Mouse (Mus musculus): ENCODE measurements at regions not wholly inside any gene's neighbourhood (a gene's known extent, or its start where the extent isn't known, plus 50 kb on each side); places are given as distances from the start of the nearest gene placed in this dataset.

GRCm38 (mm10) chr8:10828580-10828979 is 179.7 kb downstream of the Irs2 start:
- ATAC-seq (ENCODE audit: low read depth): no peak
- 44% methylated on average over 9 of the region's 9 CpGs for WGBS
- no peaks in the 10 kb centered on the region for H3K9me3 ChIP-seq (ENCODE audit: control insufficient read depth, low read length)
- H3K4me3 ChIP-seq (ENCODE audit: low read depth, low read length): no peak overlapping the region
- H3K27me3 ChIP-seq (ENCODE audit: control insufficient read depth, insufficient read depth, low read length): no peaks in the 10 kb centered on the region
- no peak overlapping the region for H3K9ac ChIP-seq (replicated peaks; ENCODE audit: low read depth, low read length)
- H3K36me3 ChIP-seq (ENCODE audit: control insufficient read depth, insufficient read depth, low read length): no peaks in the 10 kb centered on the region
- no peak overlapping the region for H3K27ac ChIP-seq (ENCODE audit: low read depth, low read length)
- no peaks in the 10 kb centered on the region for H3K4me1 ChIP-seq (ENCODE audit: control insufficient read depth, insufficient read depth, low read length)
- no peak overlapping the region for H3K4me2 ChIP-seq (ENCODE audit: low read depth, low read length)

GRCm38 (mm10) chr8:10827560-10827959 is 180.7 kb downstream of the Irs2 start:
- Histone ChIP-seq H3K4me3 (ENCODE audit: low read depth, low read length) (no peak overlapping the region), H3K4me1 (ENCODE audit: control insufficient read depth, insufficient read depth, low read length) (no peaks in the 10 kb centered on the region), H3K9ac (replicated peaks; ENCODE audit: low read depth, low read length) (no peak overlapping the region), H3K27ac (ENCODE audit: low read depth, low read length) (no peak overlapping the region), H3K4me2 (ENCODE audit: low read depth, low read length) (no peak overlapping the region), H3K27me3 (ENCODE audit: control insufficient read depth, insufficient read depth, low read length) (no peaks in the 10 kb centered on the region), H3K36me3 (ENCODE audit: control insufficient read depth, insufficient read depth, low read length) (no peaks in the 10 kb centered on the region), H3K9me3 (ENCODE audit: control insufficient read depth, low read length) (no peaks in the 10 kb centered on the region)
- WGBS: 88% methylated on average over 6 of the region's 6 CpGs
- ATAC-seq (ENCODE audit: low read depth): no peak

GRCm38 (mm10) chr8:10825981-10826380 is 182.3 kb downstream of the Irs2 start:
- H3K27me3 ChIP-seq (ENCODE audit: control insufficient read depth, insufficient read depth, low read length): no peaks in the 10 kb centered on the region
- H3K36me3 ChIP-seq (ENCODE audit: control insufficient read depth, insufficient read depth, low read length): no peaks in the 10 kb centered on the region
- no peaks in the 10 kb centered on the region for H3K9me3 ChIP-seq (ENCODE audit: control insufficient read depth, low read length)
- 57% methylated on average over 4 of the region's 4 CpGs for WGBS
- H3K9ac ChIP-seq (replicated peaks; ENCODE audit: low read depth, low read length): no peak overlapping the region
- no peak overlapping the region for H3K4me3 ChIP-seq (ENCODE audit: low read depth, low read length)
- ATAC-seq (ENCODE audit: low read depth): no peak
- no peak overlapping the region for H3K27ac ChIP-seq (ENCODE audit: low read depth, low read length)
- no peak overlapping the region for H3K4me2 ChIP-seq (ENCODE audit: low read depth, low read length)
- no peaks in the 10 kb centered on the region for H3K4me1 ChIP-seq (ENCODE audit: control insufficient read depth, insufficient read depth, low read length)

GRCm38 (mm10) chr8:10825192-10825926 is 182.9 kb downstream of the Irs2 start:
- no peaks in the 10 kb centered on the region for H3K27me3 ChIP-seq (ENCODE audit: control insufficient read depth, insufficient read depth, low read length)
- H3K4me2 ChIP-seq (ENCODE audit: low read depth, low read length): no peak overlapping the region
- ATAC-seq (ENCODE audit: low read depth): no peak
- WGBS: 80% methylated on average over 10 of the region's 10 CpGs
- no peaks in the 10 kb centered on the region for H3K9me3 ChIP-seq (ENCODE audit: control insufficient read depth, low read length)
- H3K36me3 ChIP-seq (ENCODE audit: control insufficient read depth, insufficient read depth, low read length): no peaks in the 10 kb centered on the region
- no peaks in the 10 kb centered on the region for H3K4me1 ChIP-seq (ENCODE audit: control insufficient read depth, insufficient read depth, low read length)
- no peak overlapping the region for H3K27ac ChIP-seq (ENCODE audit: low read depth, low read length)
- no peak overlapping the region for H3K4me3 ChIP-seq (ENCODE audit: low read depth, low read length)
- no peak overlapping the region for H3K9ac ChIP-seq (replicated peaks; ENCODE audit: low read depth, low read length)

- Histone ChIP-seq H3K27me3 (ENCODE audit: control insufficient read depth, insufficient read depth, low read length) (no peaks in the 10 kb centered on the region), H3K4me3 (ENCODE audit: low read depth, low read length) (no peak overlapping the region), H3K9me3 (ENCODE audit: control insufficient read depth, low read length) (no peaks in the 10 kb centered on the region), H3K9ac (replicated peaks; ENCODE audit: low read depth, low read length) (no peak overlapping the region), H3K4me1 (ENCODE audit: control insufficient read depth, insufficient read depth, low read length) (no peaks in the 10 kb centered on the region), H3K36me3 (ENCODE audit: control insufficient read depth, insufficient read depth, low read length) (no peaks in the 10 kb centered on the region), H3K4me2 (ENCODE audit: low read depth, low read length) (no peak overlapping the region), H3K27ac (ENCODE audit: low read depth, low read length) (no peak overlapping the region)
- WGBS: 80% methylated on average over 2 of the region's 2 CpGs
- ATAC-seq (ENCODE audit: low read depth): no peak
These were observed 186.4 kb downstream of the Irs2 start for GRCm38 (mm10) chr8:10821901-10822300.

GRCm38 (mm10) chr8:10814499-10814898 is 193.8 kb downstream of the Irs2 start:
- Histone ChIP-seq H3K9me3 (ENCODE audit: control insufficient read depth, low read length) (no peaks in the 10 kb centered on the region), H3K4me2 (ENCODE audit: low read depth, low read length) (no peak overlapping the region), H3K36me3 (ENCODE audit: control insufficient read depth, insufficient read depth, low read length) (no peaks in the 10 kb centered on the region), H3K27me3 (ENCODE audit: control insufficient read depth, insufficient read depth, low read length) (no peaks in the 10 kb centered on the region), H3K4me3 (ENCODE audit: low read depth, low read length) (no peak overlapping the region), H3K9ac (replicated peaks; ENCODE audit: low read depth, low read length) (no peak overlapping the region), H3K4me1 (ENCODE audit: control insufficient read depth, insufficient read depth, low read length) (peaks cover 7% of the 10 kb centered on the region), H3K27ac (ENCODE audit: low read depth, low read length) (no peak overlapping the region)
- WGBS: 84% methylated on average over 7 of the region's 7 CpGs
- no peak for ATAC-seq (ENCODE audit: low read depth)

GRCm38 (mm10) chr8:10812060-10812670 is 196.1 kb downstream of the Irs2 start:
- WGBS: 49% methylated on average over 10 of the region's 10 CpGs
- ATAC-seq (ENCODE audit: low read depth): peak; percentile 44; the same call in 1 of the 2 replicates

GRCm38 (mm10) chr8:10807040-10807439 is 201.2 kb downstream of the Irs2 start:
- no peaks in the 10 kb centered on the region for H3K27me3 ChIP-seq (ENCODE audit: control insufficient read depth, insufficient read depth, low read length)
- H3K27ac ChIP-seq (ENCODE audit: low read depth, low read length): no peak overlapping the region
- no peak overlapping the region for H3K4me2 ChIP-seq (ENCODE audit: low read depth, low read length)
- no peaks in the 10 kb centered on the region for H3K4me1 ChIP-seq (ENCODE audit: control insufficient read depth, insufficient read depth, low read length)
- no peak for ATAC-seq (ENCODE audit: low read depth)
- H3K9me3 ChIP-seq (ENCODE audit: control insufficient read depth, low read length): no peaks in the 10 kb centered on the region
- WGBS: 92% methylated on average over 5 of the region's 5 CpGs
- H3K4me3 ChIP-seq (ENCODE audit: low read depth, low read length): no peak overlapping the region
- H3K9ac ChIP-seq (replicated peaks; ENCODE audit: low read depth, low read length): no peak overlapping the region
- H3K36me3 ChIP-seq (ENCODE audit: control insufficient read depth, insufficient read depth, low read length): no peaks in the 10 kb centered on the region

More at GRCm38 (mm10) chr8:10812060-10812670, 196.1 kb downstream of the Irs2 start:
- H3K27me3 ChIP-seq (ENCODE audit: control insufficient read depth, insufficient read depth, low read length): no peaks in the 10 kb centered on the region
- no peak overlapping the region for H3K4me3 ChIP-seq (ENCODE audit: low read depth, low read length)
- H3K9me3 ChIP-seq (ENCODE audit: control insufficient read depth, low read length): no peaks in the 10 kb centered on the region
- no peaks in the 10 kb centered on the region for H3K36me3 ChIP-seq (ENCODE audit: control insufficient read depth, insufficient read depth, low read length)
- no peak overlapping the region for H3K4me2 ChIP-seq (ENCODE audit: low read depth, low read length)
- H3K9ac ChIP-seq (replicated peaks; ENCODE audit: low read depth, low read length): no peak overlapping the region
- peaks cover 7% of the 10 kb centered on the region for H3K4me1 ChIP-seq (ENCODE audit: control insufficient read depth, insufficient read depth, low read length)
- no peak overlapping the region for H3K27ac ChIP-seq (ENCODE audit: low read depth, low read length)

GRCm38 (mm10) chr8:10805405-10806151 is 202.7 kb downstream of the Irs2 start:
- peak overlapping the region; percentile 35 for H3K4me2 ChIP-seq (ENCODE audit: low read depth, low read length)
- no peak overlapping the region for H3K4me3 ChIP-seq (ENCODE audit: low read depth, low read length)
- no peaks in the 10 kb centered on the region for H3K36me3 ChIP-seq (ENCODE audit: control insufficient read depth, insufficient read depth, low read length)
- WGBS: 4% methylated on average over 23 of the region's 25 CpGs
- H3K27me3 ChIP-seq (ENCODE audit: control insufficient read depth, insufficient read depth, low read length): no peaks in the 10 kb centered on the region
- no peak overlapping the region for H3K27ac ChIP-seq (ENCODE audit: low read depth, low read length)
- H3K4me1 ChIP-seq (ENCODE audit: control insufficient read depth, insufficient read depth, low read length): no peaks in the 10 kb centered on the region
- H3K9ac ChIP-seq (replicated peaks; ENCODE audit: low read depth, low read length): no peak overlapping the region
- ATAC-seq (ENCODE audit: low read depth): no peak
- no peaks in the 10 kb centered on the region for H3K9me3 ChIP-seq (ENCODE audit: control insufficient read depth, low read length)
